Mouse (Mus musculus): ENCODE results near the gene Dcaf1.

DNA sequence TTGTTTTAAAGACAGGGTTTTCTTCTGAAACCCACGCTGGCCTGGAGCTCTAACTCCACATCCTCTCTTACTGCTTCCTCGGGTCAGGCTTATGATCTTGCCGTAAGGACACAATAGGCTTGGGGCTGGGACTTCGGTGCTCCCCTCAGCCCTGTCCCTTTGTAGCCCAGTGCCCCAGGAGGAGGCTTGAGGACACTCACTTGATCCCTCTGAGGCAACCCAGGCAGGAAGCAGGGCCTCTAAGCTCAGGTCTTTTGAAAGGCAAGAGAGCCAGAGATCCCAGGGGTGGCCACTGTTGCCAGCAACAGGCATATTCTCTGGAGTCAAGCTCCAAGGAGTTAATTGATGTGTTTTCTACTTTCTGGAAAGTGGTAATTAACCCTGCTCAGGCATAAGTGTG lies 57.8 kb downstream of the Dcaf1 start:
- no peak for TF ChIP-seq POLR2A (IDR thresholded peaks at IDR 0.05; ENCODE audit: extremely low read depth, insufficient read depth, low read length)
- TF ChIP-seq CTCF (IDR thresholded peaks at IDR 0.05; ENCODE audit: low read depth, low read length): no peak
